Mouse (Mus musculus): ENCODE results near the gene Gga3. TPM values are rescaled to one million over a fixed set of nuclear protein-coding genes. Genes with fewer than 3 reads are reported as not detected.

Gene Gga3
- total and polyA plus RNA-seq, 2 experiments from 2014 or later = 7.0 to 11.8 TPM

DNA sequence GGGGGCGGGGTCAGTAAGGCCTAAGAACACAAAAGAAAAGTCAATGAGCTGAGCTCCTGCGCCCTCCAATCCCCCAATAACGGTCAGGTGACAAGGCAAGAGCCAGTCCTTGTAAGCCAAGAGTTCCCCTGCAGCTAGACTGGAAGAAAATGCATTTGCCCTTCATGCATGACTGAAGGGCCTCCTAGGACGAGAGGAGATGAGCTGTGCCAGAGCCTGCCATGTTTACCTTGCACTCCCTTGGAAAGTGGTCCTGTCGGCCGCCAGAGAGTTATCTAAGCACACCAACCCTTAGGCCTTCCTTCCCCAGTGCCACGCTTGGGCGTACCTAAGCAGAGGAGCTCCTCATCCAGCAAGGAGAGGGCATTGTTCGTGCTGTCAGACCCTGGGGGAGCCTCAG lies 15.9 kb downstream of the Gga3 start:
- ATAC-seq (ENCODE audit: insufficient read depth, low read depth) (no peak), DNase-seq (ENCODE audit: low spot score) (no peak)
- Histone ChIP-seq H3K4me2 (ENCODE audit: low read depth, low read length) (no peak overlapping the region), H3K27me3 (ENCODE audit: control insufficient read depth, insufficient read depth, low read length) (no peaks in the 10 kb centered on the region), H3K9me3 (replicated peaks; ENCODE audit: control insufficient read depth, low read length) (no peaks in the 10 kb centered on the region), H3K4me3 (ENCODE audit: low read depth, low read length) (no peak overlapping the region), H3K4me1 (ENCODE audit: control insufficient read depth, insufficient read depth) (no peaks in the 10 kb centered on the region), H3K9ac (replicated peaks; ENCODE audit: low read depth, low read length) (no peak overlapping the region), H3K27ac (ENCODE audit: low read depth) (no peak overlapping the region), H3K36me3 (replicated peaks; ENCODE audit: control insufficient read depth, insufficient read depth, low read length) (peaks cover 94% of the 10 kb centered on the region)
- WGBS = 87% methylated on average over 9 of the region's 9 CpGs
- no peak for TF ChIP-seq CTCF (IDR thresholded peaks at IDR 0.05; ENCODE audit: low read depth)
- TF ChIP-seq EP300 (IDR thresholded peaks at IDR 0.05; ENCODE audit: low read depth) = no peak

DNA sequence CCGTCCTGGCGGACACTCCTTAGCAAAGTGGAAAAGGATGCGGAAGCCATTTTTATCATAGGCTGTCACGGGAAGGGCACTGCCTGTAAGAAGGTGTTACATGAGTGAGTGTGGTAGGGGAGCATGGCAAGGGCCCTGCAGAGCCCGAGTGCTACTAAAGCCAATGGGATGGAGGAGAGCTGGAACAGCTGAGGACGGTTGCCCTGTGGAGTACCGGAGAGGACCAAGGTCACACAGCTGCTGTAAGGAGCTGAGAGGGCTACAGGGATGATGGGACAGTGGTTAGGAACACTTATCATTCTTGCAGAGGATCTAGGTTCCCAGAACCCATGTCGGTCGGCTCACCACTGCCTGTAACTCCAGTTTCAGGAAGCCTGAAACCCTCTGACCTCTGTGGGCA lies 17.4 kb downstream of the Gga3 start:
- TF ChIP-seq CTCF (IDR thresholded peaks at IDR 0.05; ENCODE audit: low read depth) = no peak
- no peak for TF ChIP-seq EP300 (IDR thresholded peaks at IDR 0.05; ENCODE audit: low read depth)
- peaks cover 94% of the 10 kb centered on the region for H3K36me3 ChIP-seq (replicated peaks; ENCODE audit: control insufficient read depth, insufficient read depth, low read length)
- no peak overlapping the region for H3K27ac ChIP-seq (ENCODE audit: low read depth)
- no peak for DNase-seq (ENCODE audit: low spot score)
- no peak overlapping the region for H3K4me3 ChIP-seq (ENCODE audit: low read depth, low read length)
- no peaks in the 10 kb centered on the region for H3K4me1 ChIP-seq (ENCODE audit: control insufficient read depth, insufficient read depth)
- H3K27me3 ChIP-seq (ENCODE audit: control insufficient read depth, insufficient read depth, low read length) = no peaks in the 10 kb centered on the region
- H3K9ac ChIP-seq (replicated peaks; ENCODE audit: low read depth, low read length) = no peak overlapping the region
- no peak for ATAC-seq (ENCODE audit: insufficient read depth, low read depth)
- no peaks in the 10 kb centered on the region for H3K9me3 ChIP-seq (replicated peaks; ENCODE audit: control insufficient read depth, low read length)
- no peak overlapping the region for H3K4me2 ChIP-seq (ENCODE audit: low read depth, low read length)
- 77% methylated on average over 9 of the region's 9 CpGs for WGBS

DNA sequence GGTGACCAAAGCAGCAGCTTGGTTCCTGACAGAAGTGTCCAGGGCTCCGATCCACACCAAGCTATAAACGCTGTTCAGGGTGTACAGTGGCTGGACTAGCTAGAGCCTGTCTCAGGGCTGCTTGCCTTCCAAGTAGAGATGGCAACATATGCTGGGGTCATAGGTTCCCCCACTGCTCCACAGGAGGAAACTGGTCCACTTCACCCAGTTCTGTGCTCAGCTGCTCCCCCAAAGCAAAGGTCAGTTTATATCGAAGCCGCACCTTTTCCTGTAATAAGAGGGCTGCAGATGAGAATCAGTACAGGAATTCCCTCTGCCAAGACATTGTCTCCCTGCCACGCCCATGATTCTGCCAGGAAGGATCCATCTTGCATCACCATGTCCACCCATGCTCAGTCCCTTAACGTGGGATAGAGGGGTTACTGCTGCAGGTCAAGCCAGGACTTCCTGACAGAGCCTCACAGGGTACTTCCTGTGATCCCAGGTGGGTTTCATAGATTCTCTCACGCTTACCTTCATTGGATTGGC lies 18.2 kb downstream of the Gga3 start:
- Histone ChIP-seq H3K9ac (replicated peaks; ENCODE audit: low read depth, low read length) (no peak overlapping the region), H3K4me1 (ENCODE audit: control insufficient read depth, insufficient read depth) (no peaks in the 10 kb centered on the region), H3K27ac (ENCODE audit: low read depth) (no peak overlapping the region), H3K9me3 (replicated peaks; ENCODE audit: control insufficient read depth, low read length) (no peaks in the 10 kb centered on the region), H3K4me3 (ENCODE audit: low read depth, low read length) (no peak overlapping the region), H3K4me2 (ENCODE audit: low read depth, low read length) (no peak overlapping the region), H3K27me3 (ENCODE audit: control insufficient read depth, insufficient read depth, low read length) (no peaks in the 10 kb centered on the region), H3K36me3 (replicated peaks; ENCODE audit: control insufficient read depth, insufficient read depth, low read length) (peaks cover 95% of the 10 kb centered on the region)
- DNase-seq (ENCODE audit: low spot score) (no peak), ATAC-seq (ENCODE audit: insufficient read depth, low read depth) (no peak)
- TF ChIP-seq EP300 (IDR thresholded peaks at IDR 0.05; ENCODE audit: low read depth) = no peak
- no peak for TF ChIP-seq CTCF (IDR thresholded peaks at IDR 0.05; ENCODE audit: low read depth)
- WGBS = 89% methylated on average over 7 of the region's 7 CpGs

DNA sequence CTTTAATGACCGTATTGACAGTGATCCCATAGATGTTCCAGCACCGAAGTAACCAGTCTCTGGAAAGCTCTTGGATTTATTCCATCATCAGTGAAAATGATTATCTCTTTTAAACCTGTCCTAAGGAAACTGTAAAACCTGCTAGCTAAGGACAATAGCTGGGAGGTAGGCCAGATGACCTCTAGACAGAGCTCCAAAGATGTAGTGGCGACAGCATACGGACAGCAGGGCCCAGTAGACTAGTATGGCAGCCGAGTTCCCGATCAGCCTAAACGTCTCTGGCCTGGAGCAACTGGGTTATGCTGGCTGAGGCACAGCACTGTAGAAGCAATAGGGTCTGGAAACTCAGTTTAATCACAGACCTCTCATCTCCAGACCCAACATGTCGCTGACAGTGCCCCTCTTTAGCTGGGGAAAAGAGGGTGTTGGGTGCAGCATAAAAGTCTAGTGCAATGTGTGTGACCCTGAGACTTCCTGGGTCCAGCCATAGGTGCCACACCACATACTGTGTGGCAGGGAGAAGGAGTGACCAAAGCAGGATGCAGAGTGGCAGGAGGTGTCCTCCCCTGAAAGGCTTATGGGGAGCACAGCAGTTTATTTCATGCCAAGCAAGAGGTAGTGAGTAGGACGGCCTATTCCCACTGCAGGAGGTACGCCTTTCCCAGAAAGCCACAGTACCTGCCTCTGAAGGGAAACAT lies 19.3 kb downstream of the Gga3 start:
- TF ChIP-seq CTCF (IDR thresholded peaks at IDR 0.05; ENCODE audit: low read depth) (no peak), EP300 (IDR thresholded peaks at IDR 0.05; ENCODE audit: low read depth) (no peak)
- 80% methylated on average over 10 of the region's 10 CpGs for WGBS
- H3K9me3 ChIP-seq (replicated peaks; ENCODE audit: control insufficient read depth, low read length) = no peaks in the 10 kb centered on the region
- no peaks in the 10 kb centered on the region for H3K4me1 ChIP-seq (ENCODE audit: control insufficient read depth, insufficient read depth)
- ATAC-seq (ENCODE audit: insufficient read depth, low read depth) (no peak), DNase-seq (ENCODE audit: low spot score) (no peak)
- no peak overlapping the region for H3K4me3 ChIP-seq (ENCODE audit: low read depth, low read length)
- H3K27ac ChIP-seq (ENCODE audit: low read depth) = no peak overlapping the region
- H3K9ac ChIP-seq (replicated peaks; ENCODE audit: low read depth, low read length) = no peak overlapping the region
- H3K36me3 ChIP-seq (replicated peaks; ENCODE audit: control insufficient read depth, insufficient read depth, low read length) = peaks cover 92% of the 10 kb centered on the region
- no peaks in the 10 kb centered on the region for H3K27me3 ChIP-seq (ENCODE audit: control insufficient read depth, insufficient read depth, low read length)
- H3K4me2 ChIP-seq (ENCODE audit: low read depth, low read length) = no peak overlapping the region

DNA sequence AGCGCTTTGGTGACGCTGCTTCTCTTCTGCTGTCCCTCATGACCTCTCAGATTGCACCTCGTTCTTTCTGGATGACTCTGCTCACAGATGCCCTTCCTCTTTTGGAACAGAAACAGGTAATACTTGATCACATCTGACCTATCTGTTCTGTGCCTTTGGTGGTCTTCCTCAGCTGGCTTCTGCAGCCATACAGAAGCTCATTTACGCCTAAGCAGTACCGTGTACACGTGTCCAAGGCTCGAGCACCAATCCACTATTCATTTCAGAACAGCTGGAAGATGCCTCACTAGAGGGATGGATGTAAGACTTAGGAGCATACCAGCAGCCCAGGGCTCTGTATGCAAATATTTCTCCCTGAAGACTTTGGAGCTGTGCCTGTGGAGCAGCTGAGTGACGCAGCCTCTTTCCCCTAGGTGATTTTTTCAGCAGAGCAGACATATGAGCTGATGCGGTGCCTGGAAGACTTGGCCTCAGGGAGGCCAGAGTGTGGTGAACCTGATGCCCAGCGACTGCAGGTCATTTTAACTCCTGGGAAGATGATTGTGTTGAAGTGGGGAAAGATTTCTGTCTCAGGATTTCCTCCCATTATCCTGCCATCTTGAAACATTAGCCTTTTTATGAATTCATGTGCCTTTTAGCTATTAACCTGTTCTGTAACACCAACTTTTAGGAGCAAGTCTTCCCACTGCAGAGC lies 20.8 kb downstream of the Gga3 start:
- no peak for ATAC-seq (ENCODE audit: insufficient read depth, low read depth)
- H3K27ac ChIP-seq (ENCODE audit: low read depth) = no peak overlapping the region
- 79% methylated on average over 10 of the region's 10 CpGs for WGBS

More for the DNA sequence above, 20.8 kb downstream of the Gga3 start:
- no peak overlapping the region for H3K4me3 ChIP-seq (ENCODE audit: low read depth, low read length)
- H3K36me3 ChIP-seq (replicated peaks; ENCODE audit: control insufficient read depth, insufficient read depth, low read length) = peaks cover 94% of the 10 kb centered on the region
- H3K9ac ChIP-seq (replicated peaks; ENCODE audit: low read depth, low read length) = no peak overlapping the region
- TF ChIP-seq EP300 (IDR thresholded peaks at IDR 0.05; ENCODE audit: low read depth) (no peak), CTCF (IDR thresholded peaks at IDR 0.05; ENCODE audit: low read depth) (no peak)
- no peaks in the 10 kb centered on the region for H3K4me1 ChIP-seq (ENCODE audit: control insufficient read depth, insufficient read depth)
- no peak overlapping the region for H3K4me2 ChIP-seq (ENCODE audit: low read depth, low read length)
- no peak for DNase-seq (ENCODE audit: low spot score)
- no peaks in the 10 kb centered on the region for H3K9me3 ChIP-seq (replicated peaks; ENCODE audit: control insufficient read depth, low read length)
- H3K27me3 ChIP-seq (ENCODE audit: control insufficient read depth, insufficient read depth, low read length) = no peaks in the 10 kb centered on the region
